Mouse (Mus musculus): Measurements from ENCODE around the gene Vmn1r104. TPM values are rescaled to one million over a fixed set of nuclear protein-coding genes. Genes with fewer than 3 reads are reported as not detected.
"Not testable (repeated sequence)": the region's sequence is repeated elsewhere in the genome, so short reads cannot be mapped to it uniquely, and the experiment has no call there.

Vmn1r104 gene
- polyA plus RNA-seq (2015; fragmentation: Nextera tagmentation; extraction: Ambion mirVana): not detected in 2 replicates

DNA sequence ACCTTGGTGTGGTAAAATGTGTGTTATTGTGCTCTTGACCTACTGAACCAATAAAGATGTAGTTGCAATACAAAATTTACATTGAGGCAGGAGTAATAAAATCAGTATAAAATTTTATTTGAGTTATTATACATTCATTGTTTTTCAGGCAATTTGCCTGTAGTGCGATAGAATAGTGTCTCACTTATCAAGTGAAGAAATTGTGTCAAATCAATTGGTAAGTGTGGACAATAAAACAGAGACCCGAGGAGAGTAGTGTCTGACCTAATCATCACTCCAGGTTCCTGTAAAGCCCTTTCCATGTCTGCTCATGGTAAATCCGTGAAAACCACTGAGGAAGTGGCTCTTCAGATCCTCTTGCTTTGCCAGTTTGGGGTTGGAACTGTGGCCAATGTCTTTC lies at the start of gene Vmn1r104:
Vmn1r104 (plus strand) TSS at position 301 of the 400 bp plus-strand sequence.
- ATAC-seq (ENCODE audit: low FRiP score); H3K9me3 ChIP-seq; H3K36me3 ChIP-seq; H3K4me2 ChIP-seq; H3K4me1 ChIP-seq (replicated peaks); H3K4me3 ChIP-seq; H3K27me3 ChIP-seq; H3K27ac ChIP-seq; H3K9ac ChIP-seq: not testable (repeated sequence)
- no CpG with 5 or more reads among the region's 3 CpGs for WGBS

DNA sequence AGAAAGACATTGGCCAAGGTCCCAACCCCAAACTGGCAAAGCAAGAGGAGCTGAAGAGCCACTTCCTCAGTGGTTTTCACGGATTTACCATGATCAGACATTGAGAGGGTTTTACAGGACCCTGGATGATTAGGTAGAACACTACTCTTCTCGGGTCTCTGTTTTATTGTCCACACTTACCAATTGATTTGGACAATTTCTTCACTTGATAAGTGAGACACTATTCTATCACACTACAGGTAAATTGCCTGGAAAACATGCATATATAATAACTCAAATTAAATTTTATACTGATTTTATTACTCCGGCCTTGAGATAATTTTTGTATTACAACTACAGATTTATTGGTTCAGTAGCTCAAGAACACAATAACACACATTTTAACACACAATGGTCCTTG lies 23.2 kb upstream of the Vmn1r104 start, which contains the start of gene Vmn1r103:
Vmn1r103 (minus strand) TSS at position 101 of the 400 bp plus-strand sequence.
- not testable (repeated sequence) for H3K4me1 ChIP-seq (replicated peaks); H3K27me3 ChIP-seq; H3K4me2 ChIP-seq; H3K9me3 ChIP-seq; H3K9ac ChIP-seq; H3K27ac ChIP-seq; H3K36me3 ChIP-seq; ATAC-seq (ENCODE audit: low FRiP score); H3K4me3 ChIP-seq
- 40% methylated on average over 1 of the region's 3 CpGs for WGBS

- not testable (repeated sequence) for H3K4me3 ChIP-seq; ATAC-seq (ENCODE audit: low FRiP score)
These were observed 12.0 kb downstream of the Vmn1r104 start, which contains the start of gene Gm5726 for GRCm38 (mm10) chr7:20545657-20546056. Gene Gm5726, minus strand, starts transcription at chr7:20545757.

DNA sequence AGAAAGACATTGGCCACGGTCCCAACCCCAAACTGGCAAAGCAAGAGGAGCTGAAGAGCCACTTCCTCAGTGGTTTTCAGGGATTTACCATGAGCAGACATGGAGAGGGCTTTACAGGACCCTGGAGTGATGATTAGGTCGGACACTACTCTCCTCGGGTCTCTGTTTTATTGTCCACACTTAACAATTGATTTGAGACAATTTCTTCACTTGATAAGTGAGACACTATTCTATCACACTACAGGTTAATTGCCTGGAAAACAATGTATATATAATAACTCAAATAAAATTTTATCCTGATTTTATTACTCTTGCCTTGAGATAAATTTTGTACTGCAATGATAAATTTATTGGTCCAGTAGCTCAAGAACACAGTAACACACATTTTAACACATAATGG lies 42.5 kb downstream of the Vmn1r104 start, which contains the start of gene Gm4141:
Gm4141 (minus strand) TSS at position 101 of the 400 bp plus-strand sequence.
- H3K4me1 ChIP-seq (replicated peaks); H3K9me3 ChIP-seq; H3K36me3 ChIP-seq; H3K27ac ChIP-seq; H3K4me3 ChIP-seq; ATAC-seq (ENCODE audit: low FRiP score); H3K9ac ChIP-seq; H3K4me2 ChIP-seq; H3K27me3 ChIP-seq: not testable (repeated sequence)
- no CpG with 5 or more reads among the region's 3 CpGs for WGBS

More at GRCm38 (mm10) chr7:20545657-20546056, 12.0 kb downstream of the Vmn1r104 start, which contains the start of gene Gm5726:
- not testable (repeated sequence) for H3K27me3 ChIP-seq; H3K4me2 ChIP-seq; H3K36me3 ChIP-seq; H3K27ac ChIP-seq; H3K9ac ChIP-seq; H3K9me3 ChIP-seq; H3K4me1 ChIP-seq (replicated peaks)
- no CpG with 5 or more reads among the region's 1 CpGs for WGBS

Other genes starting within 250 kb of the Vmn1r104 start
- gene Gm4133, start 199.8 kb upstream of the Vmn1r104 start, polyA plus RNA-seq (2015; fragmentation: Nextera tagmentation; extraction: Ambion mirVana): not detected in 2 replicates
- gene Gm5728, start 158.4 kb upstream of the Vmn1r104 start, polyA plus RNA-seq (2015; fragmentation: Nextera tagmentation; extraction: Ambion mirVana): not detected in 2 replicates
- gene Vmn1r100, start 115.9 kb upstream of the Vmn1r104 start, polyA plus RNA-seq (2015; fragmentation: Nextera tagmentation; extraction: Ambion mirVana): not detected in 2 replicates
- not detected in 2 replicates for gene Vmn1r101, start 91.2 kb upstream of the Vmn1r104 start, polyA plus RNA-seq (2015; fragmentation: Nextera tagmentation; extraction: Ambion mirVana)
- not detected in 2 replicates for gene Gm10670, start 58.9 kb upstream of the Vmn1r104 start, polyA plus RNA-seq (2015; fragmentation: Nextera tagmentation; extraction: Ambion mirVana)
- gene Vmn1r103, start 23.3 kb upstream of the Vmn1r104 start, polyA plus RNA-seq (2015; fragmentation: Nextera tagmentation; extraction: Ambion mirVana): not detected in 2 replicates
- gene Gm5726, start 11.9 kb downstream of the Vmn1r104 start, polyA plus RNA-seq (2015; fragmentation: Nextera tagmentation; extraction: Ambion mirVana): not detected in 2 replicates
- not detected in 2 replicates for gene Gm4141, start 42.4 kb downstream of the Vmn1r104 start, polyA plus RNA-seq (2015; fragmentation: Nextera tagmentation; extraction: Ambion mirVana)
- not detected in 2 replicates for gene Gm4513, start 65.2 kb downstream of the Vmn1r104 start, polyA plus RNA-seq (2015; fragmentation: Nextera tagmentation; extraction: Ambion mirVana)
- not detected in 2 replicates for gene Vmn1r107, start 135.1 kb downstream of the Vmn1r104 start, polyA plus RNA-seq (2015; fragmentation: Nextera tagmentation; extraction: Ambion mirVana)
- gene Vmn1r111, start 169.4 kb downstream of the Vmn1r104 start, polyA plus RNA-seq (2015; fragmentation: Nextera tagmentation; extraction: Ambion mirVana): not detected in 2 replicates
- not detected in 2 replicates for gene Gm10668, start 196.8 kb downstream of the Vmn1r104 start, polyA plus RNA-seq (2015; fragmentation: Nextera tagmentation; extraction: Ambion mirVana)
- gene Vmn1r112, start 237.3 kb downstream of the Vmn1r104 start, polyA plus RNA-seq (2015; fragmentation: Nextera tagmentation; extraction: Ambion mirVana): not detected in 2 replicates

Data from hindbrain, embryonic 13.5 days (tissue).